Mouse (Mus musculus): ENCODE data around the gene Camk2d.

The Camk2d gene

GRCm38 (mm10) chr3:126650332-126650731, 54.2 kb downstream of the Camk2d start:
- DNase-seq (ENCODE audit: extremely low spot score, low read depth, low spot score): no peak

- DNase-seq (ENCODE audit: extremely low spot score, low read depth, low spot score): no peak
Observed at GRCm38 (mm10) chr3:126650747-126651146, 54.6 kb downstream of the Camk2d start.

- DNase-seq (ENCODE audit: extremely low spot score, low read depth, low spot score): no peak
Observed at GRCm38 (mm10) chr3:126652361-126652760, 56.3 kb downstream of the Camk2d start.

- DNase-seq (ENCODE audit: extremely low spot score, low read depth, low spot score): no peak
Observed at GRCm38 (mm10) chr3:126653118-126653517, 57.0 kb downstream of the Camk2d start.

- DNase-seq (ENCODE audit: extremely low spot score, low read depth, low spot score): no peak
Observed at GRCm38 (mm10) chr3:126656173-126656572, 60.1 kb downstream of the Camk2d start.

DNA sequence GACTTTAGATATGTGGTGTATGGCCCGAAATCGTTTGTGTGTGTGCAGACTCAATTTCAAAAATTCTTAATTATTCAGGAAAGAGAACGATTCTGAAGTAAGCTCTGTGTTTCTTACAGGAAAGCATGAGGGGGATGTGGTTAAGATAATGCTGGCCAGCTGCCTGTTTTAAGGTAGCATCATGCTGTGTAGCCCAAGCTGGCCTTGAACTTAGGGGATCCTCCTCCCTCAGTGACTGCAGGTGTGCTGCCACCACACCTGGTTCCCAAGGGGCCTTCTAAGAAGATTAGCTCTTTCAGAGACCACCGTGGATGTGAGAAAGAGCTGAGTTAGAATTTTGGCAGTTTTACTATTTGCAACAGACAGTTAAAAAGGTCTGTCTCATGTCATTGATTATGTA, 61.8 kb downstream of the Camk2d start:
- no peak for DNase-seq (ENCODE audit: extremely low spot score, low read depth, low spot score)

DNA sequence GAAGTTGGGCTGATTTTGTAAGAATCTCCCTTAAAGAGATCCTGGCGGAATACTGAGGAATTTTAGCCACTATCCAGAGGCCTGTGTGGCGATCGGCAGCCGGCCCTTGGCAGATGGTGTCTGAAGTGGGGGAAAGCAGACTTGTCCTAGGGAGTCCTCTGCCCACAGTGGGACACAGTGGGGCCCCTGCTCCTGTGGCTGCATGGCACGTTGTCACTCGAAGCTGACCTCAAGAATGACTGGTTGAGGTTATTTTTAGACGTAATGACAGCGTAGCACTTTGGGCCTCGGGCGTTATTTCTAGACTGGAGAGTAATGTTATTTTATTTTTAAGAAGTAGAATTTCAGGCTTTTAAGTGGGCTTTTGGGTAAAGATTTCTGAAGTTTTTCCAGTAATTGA, 62.7 kb downstream of the Camk2d start:
- no peak for DNase-seq (ENCODE audit: extremely low spot score, low read depth, low spot score)

GRCm38 (mm10) chr3:126659235-126659634, 63.1 kb downstream of the Camk2d start:
- DNase-seq (ENCODE audit: extremely low spot score, low read depth, low spot score): no peak

GRCm38 (mm10) chr3:126659832-126660564, 63.9 kb downstream of the Camk2d start:
- no peak for DNase-seq (ENCODE audit: extremely low spot score, low read depth, low spot score)

DNA sequence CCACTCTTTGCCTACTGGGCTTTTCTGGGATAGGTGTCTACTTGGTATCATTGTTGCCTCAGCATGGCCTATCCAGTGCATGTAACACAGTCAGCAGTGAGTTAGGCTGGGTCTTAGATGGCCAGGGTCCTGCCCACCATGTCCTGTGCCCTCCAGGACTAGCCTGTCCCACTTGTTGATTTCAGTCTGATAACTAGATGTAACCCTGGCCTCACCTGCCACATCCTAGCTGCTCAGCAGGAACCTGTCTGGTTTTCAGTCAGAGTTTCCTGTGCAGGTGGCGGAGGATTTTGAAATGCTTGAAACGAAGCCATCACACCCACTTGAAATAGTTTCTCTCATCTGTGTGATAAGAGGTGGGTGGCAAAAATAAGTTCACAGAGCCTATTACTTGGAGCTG, 64.5 kb downstream of the Camk2d start:
- no peak for DNase-seq (ENCODE audit: extremely low spot score, low read depth, low spot score)

DNA sequence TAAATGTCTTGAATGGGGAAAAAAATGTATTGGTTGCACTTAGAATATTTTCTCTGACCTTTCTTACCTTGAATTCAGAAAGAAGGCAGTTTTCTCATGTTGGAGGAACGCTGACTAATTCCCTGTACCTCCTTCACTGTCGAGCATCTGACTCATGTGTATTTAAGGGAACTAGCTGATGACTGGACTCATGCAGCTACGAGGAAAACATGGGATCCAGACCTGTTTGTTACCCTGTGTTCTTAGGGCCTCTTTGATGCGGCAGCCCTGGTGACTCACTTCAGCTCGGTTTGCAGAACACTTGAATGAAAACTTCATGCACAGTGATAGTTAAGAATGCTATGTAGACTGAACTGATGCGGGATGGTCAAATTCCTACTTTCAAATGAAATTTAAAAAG, 64.9 kb downstream of the Camk2d start:
- no peak for DNase-seq (ENCODE audit: extremely low spot score, low read depth, low spot score)

DNA sequence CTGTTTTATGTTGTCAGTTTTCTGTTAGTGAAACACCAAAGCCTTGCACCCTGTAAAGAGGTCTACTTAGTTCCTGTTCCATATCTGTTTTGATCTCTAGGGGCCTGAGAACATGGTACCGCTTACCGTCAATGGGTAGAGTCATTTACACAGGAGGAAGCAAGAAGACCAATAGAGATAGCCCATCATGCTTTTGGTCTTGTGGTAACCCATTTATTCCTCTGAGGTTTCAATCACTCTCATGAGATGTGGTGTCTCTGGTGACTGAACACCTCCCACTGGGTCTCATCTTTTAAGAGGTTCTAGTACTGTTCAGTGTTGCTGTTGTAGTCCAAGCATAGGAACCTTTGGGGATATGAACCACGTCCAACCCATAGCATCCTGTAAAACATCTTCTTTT, 65.8 kb downstream of the Camk2d start:
- DNase-seq (ENCODE audit: extremely low spot score, low read depth, low spot score): no peak

GRCm38 (mm10) chr3:126663436-126663835, 67.3 kb downstream of the Camk2d start:
- no peak for DNase-seq (ENCODE audit: extremely low spot score, low read depth, low spot score)

- DNase-seq (ENCODE audit: extremely low spot score, low read depth, low spot score): no peak
Observed at GRCm38 (mm10) chr3:126665866-126666265, 69.8 kb downstream of the Camk2d start.

DNA sequence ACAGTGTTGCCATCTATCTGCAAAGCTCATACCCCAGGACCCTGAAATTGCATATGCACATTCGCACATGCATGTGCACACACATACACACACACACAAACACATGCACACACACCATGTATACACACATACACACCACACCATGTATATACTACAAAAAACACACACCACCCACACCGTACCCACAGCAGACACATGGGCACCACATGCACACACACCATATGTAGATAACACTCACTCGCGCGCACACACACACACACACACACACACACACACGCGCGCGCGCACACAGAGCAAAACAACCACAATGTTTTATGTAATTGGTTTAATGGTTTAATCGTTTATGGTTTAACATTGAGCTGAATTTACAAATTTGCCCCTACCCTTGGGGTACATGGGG, 70.9 kb downstream of the Camk2d start:
- no peak for DNase-seq (ENCODE audit: extremely low spot score, low read depth, low spot score)

- DNase-seq (ENCODE audit: extremely low spot score, low read depth, low spot score): no peak
Observed at GRCm38 (mm10) chr3:126667451-126667850, 71.3 kb downstream of the Camk2d start.

DNA sequence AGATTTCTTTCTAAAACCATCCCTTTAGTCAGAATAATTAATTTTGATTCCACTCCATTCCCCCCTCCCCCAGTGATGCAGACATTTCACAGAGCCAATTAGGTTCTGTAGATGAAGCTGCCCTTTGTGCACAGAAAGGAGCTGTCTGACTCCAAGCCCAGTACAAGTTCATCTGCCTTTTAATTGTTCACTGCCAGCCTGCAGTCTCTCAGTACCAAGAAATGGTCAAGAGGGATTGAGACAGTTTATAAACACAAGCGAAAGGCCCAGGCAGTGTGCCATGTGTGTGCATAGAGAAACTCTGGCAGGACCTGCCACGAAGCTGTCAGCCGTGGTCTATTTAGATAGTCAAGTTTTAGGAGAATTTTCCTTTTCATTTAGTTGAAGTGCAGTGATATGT, 72.0 kb downstream of the Camk2d start:
- DNase-seq (ENCODE audit: extremely low spot score, low read depth, low spot score): no peak

GRCm38 (mm10) chr3:126668692-126669091, 72.6 kb downstream of the Camk2d start:
- no peak for DNase-seq (ENCODE audit: extremely low spot score, low read depth, low spot score)

- DNase-seq (ENCODE audit: extremely low spot score, low read depth, low spot score): no peak
Observed at GRCm38 (mm10) chr3:126670413-126670812, 74.3 kb downstream of the Camk2d start.

- no peak for DNase-seq (ENCODE audit: extremely low spot score, low read depth, low spot score)
Observed at GRCm38 (mm10) chr3:126671292-126671691, 75.2 kb downstream of the Camk2d start.

DNA sequence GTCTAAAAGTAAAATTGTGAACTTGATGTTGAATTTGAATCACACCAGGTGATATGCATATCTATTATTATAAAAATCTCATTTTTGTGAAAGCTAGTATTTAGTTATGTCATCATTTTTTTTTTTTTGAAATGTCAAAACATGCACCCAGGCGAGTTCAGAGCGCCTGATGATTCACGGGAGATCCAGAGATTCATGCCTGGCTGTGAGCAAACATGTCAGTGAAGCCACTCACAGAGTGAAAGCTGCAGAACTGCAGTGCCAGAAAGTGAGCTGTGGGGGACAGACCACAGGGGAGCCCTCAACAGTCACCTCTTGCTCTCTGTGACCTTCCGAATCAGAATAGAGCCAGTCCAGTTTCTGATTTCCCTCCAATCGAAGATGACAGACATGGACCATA, 84.9 kb downstream of the Camk2d start:
- no peak for DNase-seq (ENCODE audit: extremely low spot score, low read depth, low spot score)

- DNase-seq (ENCODE audit: extremely low spot score, low read depth, low spot score): no peak
Observed at GRCm38 (mm10) chr3:126681996-126682395, 85.9 kb downstream of the Camk2d start.

GRCm38 (mm10) chr3:126685363-126685762, 89.3 kb downstream of the Camk2d start:
- DNase-seq (ENCODE audit: extremely low spot score, low read depth, low spot score): no peak

Measured in hindlimb bud, embryonic 11.5 days (tissue).